Mouse (Mus musculus) retina, adult 2 months (tissue): ENCODE measurements around the gene Chp1.
"Not testable (repeated sequence)": the region's sequence is repeated elsewhere in the genome, so short reads cannot be mapped to it uniquely, and the experiment has no call there.

Source experiments
- DNase-seq: peaks from one replicate; pipeline ENCODE4 v3.0.0-alpha.2; 2012; ENCODE audit warnings: low read depth, low spot score

Gene Chp1

GRCm38 (mm10) chr2:119547522-119548370 lies at the start of gene Chp1, which contains the start of gene Exd1:
Gene Chp1, plus strand, starts transcription at chr2:119547697.
Gene Exd1, minus strand, starts transcription at chr2:119547627.
- peak; percentile 92 for DNase-seq

GRCm38 (mm10) chr2:119498859-119499258 lies 48.6 kb upstream of the Chp1 start:
- no peak for DNase-seq

GRCm38 (mm10) chr2:119500965-119501652 lies 46.4 kb upstream of the Chp1 start:
- no peak for DNase-seq

GRCm38 (mm10) chr2:119507108-119507507 lies 40.4 kb upstream of the Chp1 start:
- DNase-seq = no peak

GRCm38 (mm10) chr2:119508518-119508917 lies 39.0 kb upstream of the Chp1 start:
- DNase-seq = not testable (repeated sequence)

- no peak for DNase-seq
These were observed 36.6 kb upstream of the Chp1 start for GRCm38 (mm10) chr2:119510856-119511255.

GRCm38 (mm10) chr2:119512292-119512691 lies 35.2 kb upstream of the Chp1 start:
- no peak for DNase-seq

GRCm38 (mm10) chr2:119514026-119514522 lies 33.4 kb upstream of the Chp1 start:
- no peak for DNase-seq

GRCm38 (mm10) chr2:119516811-119517210 lies 30.7 kb upstream of the Chp1 start:
- no peak for DNase-seq

GRCm38 (mm10) chr2:119520550-119520949 lies 26.9 kb upstream of the Chp1 start:
- DNase-seq = no peak

- DNase-seq = no peak
These were observed 23.7 kb upstream of the Chp1 start for GRCm38 (mm10) chr2:119523836-119524235.

GRCm38 (mm10) chr2:119525422-119525821 lies 22.1 kb upstream of the Chp1 start:
- no peak for DNase-seq

GRCm38 (mm10) chr2:119538802-119539201 lies 8.7 kb upstream of the Chp1 start:
- DNase-seq = no peak

- no peak for DNase-seq
These were observed 5.4 kb upstream of the Chp1 start for GRCm38 (mm10) chr2:119542106-119542505.

- no peak for DNase-seq
These were observed 3.8 kb upstream of the Chp1 start for GRCm38 (mm10) chr2:119543656-119544055.

GRCm38 (mm10) chr2:119546848-119547521 lies 512 bp upstream of the Chp1 start:
- DNase-seq = peak; percentile 33

- no peak for DNase-seq
These were observed 819 bp downstream of the Chp1 start for GRCm38 (mm10) chr2:119548371-119548660.

GRCm38 (mm10) chr2:119548691-119549090 lies 1.2 kb downstream of the Chp1 start:
- DNase-seq = no peak

- DNase-seq = no peak
These were observed 2.2 kb downstream of the Chp1 start for GRCm38 (mm10) chr2:119549678-119550077.

GRCm38 (mm10) chr2:119558039-119558438 lies 10.5 kb downstream of the Chp1 start:
- no peak for DNase-seq

- DNase-seq = no peak
These were observed 11.3 kb downstream of the Chp1 start for GRCm38 (mm10) chr2:119558737-119559340.

GRCm38 (mm10) chr2:119561794-119562193 lies 14.3 kb downstream of the Chp1 start:
- DNase-seq = no peak
